In the genomic region with DNA sequence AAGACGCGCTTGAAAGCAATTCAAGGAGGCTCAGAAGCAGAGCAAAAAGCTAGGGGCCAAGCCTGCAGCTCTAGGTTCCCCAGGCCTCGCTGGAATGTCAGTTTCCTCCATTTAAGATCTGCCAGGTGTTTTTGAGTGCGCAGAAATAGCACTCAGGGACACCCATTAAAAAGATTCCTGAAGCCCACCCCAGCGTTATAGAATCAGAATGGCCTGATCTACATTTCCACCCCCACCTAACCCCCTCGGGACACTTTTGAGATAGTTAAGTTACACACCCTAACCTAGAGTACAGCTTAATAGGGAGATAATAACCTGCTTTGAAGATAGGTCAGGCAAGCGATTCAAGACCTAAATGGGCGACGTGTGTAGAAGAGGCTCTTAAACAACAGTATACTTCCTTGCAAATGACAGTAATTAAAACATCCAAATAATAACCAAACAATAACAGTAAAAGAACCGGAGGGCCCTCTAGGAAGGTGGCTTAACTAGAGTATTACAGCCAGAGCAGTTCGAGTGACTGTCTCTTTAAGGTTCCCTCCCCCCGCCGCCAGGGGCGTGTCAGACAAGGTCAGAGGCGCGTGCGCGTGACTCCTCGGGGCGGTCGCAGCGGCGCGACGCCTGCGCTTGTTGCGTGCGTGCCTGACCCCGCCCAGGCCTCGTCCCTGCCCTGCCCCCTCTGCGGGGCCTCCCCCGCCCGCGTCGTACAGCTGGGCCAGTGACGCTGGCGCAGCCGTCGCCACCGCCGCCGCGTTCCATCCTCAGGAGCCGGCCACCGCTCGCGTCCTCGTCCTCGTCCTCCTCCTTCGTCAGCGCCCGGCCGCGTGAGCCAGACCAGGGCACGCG, we compare ENCODE assay signal across 8 mouse cellular contexts. TPM values are rescaled to one million over a fixed set of nuclear protein-coding genes. Genes with fewer than 3 reads are reported as not detected.
DNase-seq lines count a peak whose midpoint lies in the region; ATAC-seq and TF ChIP-seq lines count a peak whose summit lies in the region.

A gene (plus strand): TSS at position 662 of the 846 bp plus-strand sequence.

- H3K4me3 ChIP-seq in hindbrain, embryonic 14.5 days (replicated peaks; ENCODE audit: low read length) = peak within 1 kb of the TSS; percentile 75

- peak; percentile 83 for ATAC-seq in Patski
- peak; percentile 98 for ATAC-seq in hindbrain, embryonic 14.5 days (ENCODE audit: low FRiP score)

- H3K36me3 ChIP-seq in hindbrain, embryonic 14.5 days (replicated peaks; ENCODE audit: control insufficient read depth, insufficient read depth) = no peaks in the 10 kb centered on the region

- 3% methylated on average over 56 of the region's 56 CpGs for WGBS in hindbrain, embryonic 14.5 days

- in situ Hi-C loops in Patski (cut with MboI; ENCODE audit: low pct_unique_long_range_greater_than_20kb) = no loop called here

- H3K9me3 ChIP-seq in hindbrain, embryonic 14.5 days (ENCODE audit: control insufficient read depth, low read length) = no peaks in the 10 kb centered on the region

- peaks cover 20% of the 10 kb centered on the region for H3K4me1 ChIP-seq in hindbrain, embryonic 14.5 days (replicated peaks; ENCODE audit: control insufficient read depth, insufficient read depth, low read length)

- no peak for TF ChIP-seq CTCF in Patski (IDR thresholded peaks at IDR 0.05)

- peak within 1 kb of the TSS; percentile 88 for H3K9ac ChIP-seq in hindbrain, embryonic 14.5 days

- H3K27ac ChIP-seq in hindbrain, embryonic 14.5 days = peak within 1 kb of the TSS; percentile 96

- H3K27me3 ChIP-seq in Patski = no peaks in the 10 kb centered on the region
- no peaks in the 10 kb centered on the region for H3K27me3 ChIP-seq in hindbrain, embryonic 14.5 days (ENCODE audit: control insufficient read depth, insufficient read depth, low read length)

- CTCF ChIA-PET in Patski (lab: Charles Lee) = no interaction called here

- POLR2A ChIA-PET in Patski (lab: Charles Lee) = no interaction called here

- peak; percentile 58 for DNase-seq in Patski (ENCODE audit: low read depth, low spot score)
- peak; percentile 99 for DNase-seq in cerebellum, postnatal 14 days
- DNase-seq in frontal cortex, postnatal 25 days (ENCODE audit: low spot score in 2 of 2) = peak; percentile 98
- peak; percentile 99 for DNase-seq in hindbrain, embryonic 14.5 days (ENCODE audit: low spot score)
- DNase-seq in layer of hippocampus, postnatal 36 days = peak; percentile 98 to 99
- DNase-seq in lung, postnatal 36 days = peak; percentile 100
- peak; percentile 99 for DNase-seq in retina, postnatal 1 day
- peak; percentile 97 to 98 for DNase-seq in urinary bladder, adult 18-20 months (ENCODE audit: low spot score in 2 of 2)

- peak within 1 kb of the TSS; percentile 81 for H3K4me2 ChIP-seq in hindbrain, embryonic 14.5 days (replicated peaks)

RNA-seq across cellular contexts. Expression of the gene that starts here (rescaled TPM):
- polyA plus RNA-seq in Patski (2021) = 86.2 TPM
- polyA plus RNA-seq in hindbrain, embryonic 14.5 days (2014; fragmentation: Nextera tagmentation; extraction: Ambion mirVana) = 12.5 and 14.8 TPM in 2 replicates
- 10 to 100 TPM; 66.7 to 70.2 TPM for total RNA-seq in layer of hippocampus, postnatal 36 days (2021)

Comparison
In these comparisons a context has a peak if more than half of its experiments do, and no peak if none do; other contexts are left out.
1. Peak in every context shown above with its lines: DNase-seq, ATAC-seq, H3K4me3 ChIP-seq and H3K27ac ChIP-seq.